Mouse (Mus musculus): Measurements from ENCODE around the gene Mdm2. TPM values are rescaled to one million over a fixed set of nuclear protein-coding genes. Genes with fewer than 3 reads are reported as not detected.
A peak's percentile ranks its signal among the peaks of the same experiment; 100 is the strongest.

Gene Mdm2
- total and polyA plus RNA-seq, 2 experiments from 2014 or later, result 24.6 to 28.9 TPM

DNA sequence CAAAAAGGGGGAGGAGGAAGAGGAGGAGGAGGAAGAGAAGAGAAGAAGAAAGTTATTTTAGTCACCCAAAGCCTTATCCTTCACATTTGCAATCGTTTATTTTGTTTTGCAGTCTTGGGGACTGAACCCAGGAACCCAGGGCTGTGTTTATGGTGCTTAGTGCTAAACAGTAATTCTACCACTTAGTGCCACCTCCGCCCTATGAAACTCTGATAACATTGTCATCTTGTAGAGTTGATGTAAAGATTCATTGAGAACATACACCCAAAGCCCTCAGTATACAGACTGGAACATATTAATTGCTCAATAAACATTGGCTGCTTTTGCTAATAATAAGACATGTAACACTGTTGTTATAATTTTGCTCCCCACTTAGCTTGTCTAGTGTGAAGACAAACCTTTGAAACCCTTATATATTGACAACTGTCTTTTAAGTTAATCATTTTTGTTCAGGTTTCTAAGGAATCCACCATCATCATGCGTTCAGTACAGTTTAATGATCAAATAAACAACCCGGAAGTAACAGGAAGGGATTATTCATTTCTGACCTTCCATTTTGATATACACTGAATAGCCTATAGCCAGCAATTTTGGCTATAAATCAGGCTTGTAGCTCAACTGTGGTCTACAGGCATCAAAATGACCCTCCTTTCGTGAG lies 31.4 kb downstream of the Mdm2 start:
- WGBS, result 87% methylated on average over 5 of the region's 5 CpGs
- H3K4me1 ChIP-seq (ENCODE audit: insufficient read depth, low read length), result no peaks in the 10 kb centered on the region

GRCm38 (mm10) chr10:117678357-117678756 lies 32.2 kb downstream of the Mdm2 start:
- Histone ChIP-seq H3K36me3 (ENCODE audit: insufficient read depth, low read length) (no peaks in the 10 kb centered on the region), H3K4me2 (ENCODE audit: low read depth, low read length) (no peak overlapping the region), H3K9ac (replicated peaks; ENCODE audit: low read length) (no peak overlapping the region), H3K4me3 (ENCODE audit: low read length) (no peak overlapping the region), H3K27me3 (ENCODE audit: insufficient read depth, low read length) (no peaks in the 10 kb centered on the region), H3K4me1 (ENCODE audit: insufficient read depth, low read length) (no peaks in the 10 kb centered on the region), H3K9me3 (ENCODE audit: low read length) (no peaks in the 10 kb centered on the region), H3K27ac (no peak overlapping the region)
- DNase-seq (ENCODE audit: low spot score) (no peak), ATAC-seq (no peak)
- WGBS, result 86% methylated on average over 5 of the region's 5 CpGs
- no peak for TF ChIP-seq CTCF (IDR thresholded peaks at IDR 0.05; ENCODE audit: low read depth)

More for the DNA sequence above, 31.4 kb downstream of the Mdm2 start:
- no peak for TF ChIP-seq CTCF (IDR thresholded peaks at IDR 0.05; ENCODE audit: low read depth)
- H3K9me3 ChIP-seq (ENCODE audit: low read length), result no peaks in the 10 kb centered on the region
- H3K4me2 ChIP-seq (ENCODE audit: low read depth, low read length), result no peak overlapping the region
- no peak overlapping the region for H3K27ac ChIP-seq
- no peaks in the 10 kb centered on the region for H3K36me3 ChIP-seq (ENCODE audit: insufficient read depth, low read length)
- H3K9ac ChIP-seq (replicated peaks; ENCODE audit: low read length), result no peak overlapping the region
- DNase-seq (ENCODE audit: low spot score) (no peak), ATAC-seq (no peak)
- no peak overlapping the region for H3K4me3 ChIP-seq (ENCODE audit: low read length)
- H3K27me3 ChIP-seq (ENCODE audit: insufficient read depth, low read length), result no peaks in the 10 kb centered on the region

DNA sequence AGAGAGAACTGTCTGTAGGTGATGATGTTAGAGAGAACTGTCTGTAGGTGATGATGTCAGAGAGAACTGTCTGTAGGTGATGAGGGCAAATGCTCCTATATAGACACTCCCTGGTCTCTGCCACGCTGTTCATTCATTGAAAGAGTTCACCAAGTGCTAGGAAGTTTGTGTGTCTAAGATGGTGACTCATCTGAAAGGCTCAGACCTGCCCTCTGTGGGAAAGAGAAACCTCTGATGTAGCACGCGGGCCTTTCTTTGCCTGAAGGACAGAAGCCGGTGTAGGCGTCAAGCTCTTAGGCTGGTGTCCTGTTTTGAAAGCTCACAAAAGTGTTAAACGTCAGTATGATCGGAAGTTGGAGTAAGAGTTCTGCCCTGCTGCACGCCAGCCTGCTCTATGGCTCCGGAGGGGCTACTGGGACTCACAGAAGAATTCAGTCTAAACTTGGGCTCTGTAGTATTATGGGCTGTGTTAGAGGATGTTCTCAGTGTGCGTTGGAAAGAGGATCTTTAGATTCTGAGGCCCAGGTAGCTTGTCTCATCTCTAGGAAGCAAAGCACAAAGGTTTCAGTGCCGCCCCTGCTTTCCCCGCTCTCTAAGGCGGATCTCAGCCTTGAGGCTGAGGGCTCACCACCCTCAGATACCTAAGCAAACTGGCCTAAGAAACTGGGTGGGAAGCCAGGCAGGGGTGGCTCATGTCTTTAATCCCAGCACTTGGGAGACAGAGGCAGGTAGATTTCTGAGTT lies 32.9 kb downstream of the Mdm2 start:
- H3K27ac ChIP-seq, result no peak overlapping the region
- no peaks in the 10 kb centered on the region for H3K9me3 ChIP-seq (ENCODE audit: low read length)
- H3K27me3 ChIP-seq (ENCODE audit: insufficient read depth, low read length), result no peaks in the 10 kb centered on the region
- no peak for DNase-seq (ENCODE audit: low spot score)
- H3K4me1 ChIP-seq (ENCODE audit: insufficient read depth, low read length), result no peaks in the 10 kb centered on the region
- 79% methylated on average over 13 of the region's 13 CpGs for WGBS
- no peak overlapping the region for H3K4me3 ChIP-seq (ENCODE audit: low read length)
- H3K4me2 ChIP-seq (ENCODE audit: low read depth, low read length), result no peak overlapping the region
- no peaks in the 10 kb centered on the region for H3K36me3 ChIP-seq (ENCODE audit: insufficient read depth, low read length)
- ATAC-seq, result no peak
- no peak for TF ChIP-seq CTCF (IDR thresholded peaks at IDR 0.05; ENCODE audit: low read depth)
- no peak overlapping the region for H3K9ac ChIP-seq (replicated peaks; ENCODE audit: low read length)

DNA sequence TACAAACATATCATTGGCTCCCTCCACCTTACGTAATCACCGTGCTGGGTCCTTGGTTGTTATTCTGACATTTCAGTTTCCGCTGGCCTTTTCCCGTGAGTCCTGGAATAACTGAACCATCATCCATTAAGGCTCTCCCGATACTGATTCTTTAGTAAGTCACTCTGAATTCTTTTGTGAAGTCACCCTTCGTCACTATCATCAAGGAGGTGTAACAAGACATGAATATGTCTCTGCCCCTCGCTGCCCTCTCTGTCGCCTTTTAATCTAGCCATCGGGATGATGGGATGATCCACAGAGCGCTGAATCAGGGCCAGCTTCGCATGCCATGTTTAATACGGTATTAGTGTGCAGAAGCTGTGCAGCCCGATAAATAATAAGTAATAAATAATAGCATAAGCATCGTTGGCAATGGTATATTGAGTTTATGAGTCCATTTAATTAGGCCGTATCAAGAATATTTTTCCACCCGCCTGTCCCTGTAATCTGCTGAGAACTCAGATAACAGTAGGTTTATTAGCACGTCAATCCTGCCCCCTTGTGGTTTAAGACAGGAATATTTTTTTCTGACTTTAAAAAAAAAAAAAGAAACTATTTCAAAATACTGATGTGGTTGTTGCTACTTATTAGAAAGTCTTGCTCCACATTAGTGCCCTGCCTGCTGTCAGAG lies 33.8 kb downstream of the Mdm2 start:
- H3K27me3 ChIP-seq (ENCODE audit: insufficient read depth, low read length), result no peaks in the 10 kb centered on the region
- no peaks in the 10 kb centered on the region for H3K4me1 ChIP-seq (ENCODE audit: insufficient read depth, low read length)
- peak; percentile 72 for TF ChIP-seq CTCF (IDR thresholded peaks at IDR 0.05; ENCODE audit: low read depth)
- peak; percentile 48 for ATAC-seq
- peak overlapping the region; percentile 69 for H3K4me2 ChIP-seq (ENCODE audit: low read depth, low read length)
- H3K4me3 ChIP-seq (ENCODE audit: low read length), result peak overlapping the region; percentile 26
- 22% methylated on average over 17 of the region's 17 CpGs for WGBS
- DNase-seq (ENCODE audit: low spot score), result peak; percentile 86
- no peaks in the 10 kb centered on the region for H3K36me3 ChIP-seq (ENCODE audit: insufficient read depth, low read length)
- H3K9me3 ChIP-seq (ENCODE audit: low read length), result no peaks in the 10 kb centered on the region
- peak overlapping the region; percentile 83; the same call in 1 of the 2 replicates for H3K27ac ChIP-seq
- peak overlapping the region; percentile 43 for H3K9ac ChIP-seq (replicated peaks; ENCODE audit: low read length)

- H3K4me1 ChIP-seq (ENCODE audit: insufficient read depth, low read length), result no peaks in the 10 kb centered on the region
- no peaks in the 10 kb centered on the region for H3K9me3 ChIP-seq (ENCODE audit: low read length)
- 27% methylated on average over 19 of the region's 19 CpGs for WGBS
- H3K4me2 ChIP-seq (ENCODE audit: low read depth, low read length), result peak overlapping the region; percentile 69
- H3K36me3 ChIP-seq (ENCODE audit: insufficient read depth, low read length), result no peaks in the 10 kb centered on the region
- ATAC-seq (peak; percentile 67), DNase-seq (ENCODE audit: low spot score) (peak; percentile 73)
- no peak for TF ChIP-seq CTCF (IDR thresholded peaks at IDR 0.05; ENCODE audit: low read depth)
- H3K4me3 ChIP-seq (ENCODE audit: low read length), result peak overlapping the region; percentile 26
- H3K9ac ChIP-seq (replicated peaks; ENCODE audit: low read length), result peak overlapping the region; percentile 43
- no peaks in the 10 kb centered on the region for H3K27me3 ChIP-seq (ENCODE audit: insufficient read depth, low read length)
- H3K27ac ChIP-seq, result peak overlapping the region; percentile 83
Observed at GRCm38 (mm10) chr10:117676036-117676643, 34.4 kb downstream of the Mdm2 start.
